Mouse (Mus musculus): ENCODE data around the gene Slc38a9. TPM values are rescaled to one million over a fixed set of nuclear protein-coding genes. Genes with fewer than 3 reads are reported as not detected.

Gene Slc38a9
- polyA plus RNA-seq, 1 experiment from 2014 or later, result 26.5 TPM

GRCm38 (mm10) chr13:112738005-112738404 is 77.5 kb downstream of the Slc38a9 start:
- H3K27ac ChIP-seq (ENCODE audit: low read depth, low read length), result no peak overlapping the region
- H3K9me3 ChIP-seq (ENCODE audit: control insufficient read depth, low read length), result no peaks in the 10 kb centered on the region
- no peak overlapping the region for H3K9ac ChIP-seq (replicated peaks; ENCODE audit: low read depth, low read length)
- 91% methylated on average over 16 of the region's 16 CpGs for WGBS
- no peaks in the 10 kb centered on the region for H3K27me3 ChIP-seq (ENCODE audit: control insufficient read depth, insufficient read depth, low read length)
- H3K4me2 ChIP-seq (ENCODE audit: low read depth, low read length), result no peak overlapping the region
- no peak for ATAC-seq (ENCODE audit: low read depth)
- no peak overlapping the region for H3K4me3 ChIP-seq (ENCODE audit: low read depth, low read length)
- H3K4me1 ChIP-seq (ENCODE audit: control insufficient read depth, insufficient read depth, low read length), result no peaks in the 10 kb centered on the region
- no peaks in the 10 kb centered on the region for H3K36me3 ChIP-seq (ENCODE audit: control insufficient read depth, insufficient read depth, low read length)

DNA sequence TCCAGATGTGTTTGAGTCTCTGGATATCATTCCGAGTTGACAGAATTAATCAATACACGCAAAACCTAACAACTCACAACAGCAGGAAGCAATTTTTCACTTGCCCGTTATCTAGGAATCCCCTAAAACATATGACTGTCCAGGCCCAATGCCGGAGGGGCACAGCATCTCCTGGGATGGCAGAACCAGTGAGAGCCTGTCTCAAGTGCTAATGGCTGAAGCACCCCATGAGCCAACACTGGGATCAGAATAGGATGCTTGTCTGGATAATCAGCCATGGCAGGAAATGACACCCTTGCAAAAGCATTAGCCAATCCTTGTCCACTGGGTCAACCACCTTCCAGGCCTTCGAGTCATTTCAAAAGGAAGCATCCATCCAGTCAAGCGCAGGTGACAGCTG is 79.5 kb downstream of the Slc38a9 start:
- H3K9ac ChIP-seq (replicated peaks; ENCODE audit: low read depth, low read length), result no peak overlapping the region
- WGBS, result 90% methylated on average over 6 of the region's 6 CpGs
- H3K9me3 ChIP-seq (ENCODE audit: control insufficient read depth, low read length), result no peaks in the 10 kb centered on the region
- no peaks in the 10 kb centered on the region for H3K4me1 ChIP-seq (ENCODE audit: control insufficient read depth, insufficient read depth, low read length)
- H3K27ac ChIP-seq (ENCODE audit: low read depth, low read length), result no peak overlapping the region
- H3K36me3 ChIP-seq (ENCODE audit: control insufficient read depth, insufficient read depth, low read length), result no peaks in the 10 kb centered on the region
- ATAC-seq (ENCODE audit: low read depth), result no peak
- H3K27me3 ChIP-seq (ENCODE audit: control insufficient read depth, insufficient read depth, low read length), result no peaks in the 10 kb centered on the region
- H3K4me2 ChIP-seq (ENCODE audit: low read depth, low read length), result no peak overlapping the region
- H3K4me3 ChIP-seq (ENCODE audit: low read depth, low read length), result no peak overlapping the region

GRCm38 (mm10) chr13:112742076-112742830 is 81.7 kb downstream of the Slc38a9 start:
- Histone ChIP-seq H3K36me3 (ENCODE audit: control insufficient read depth, insufficient read depth, low read length) (no peaks in the 10 kb centered on the region), H3K9ac (replicated peaks; ENCODE audit: low read depth, low read length) (no peak overlapping the region), H3K4me3 (ENCODE audit: low read depth, low read length) (no peak overlapping the region), H3K9me3 (ENCODE audit: control insufficient read depth, low read length) (no peaks in the 10 kb centered on the region), H3K4me1 (ENCODE audit: control insufficient read depth, insufficient read depth, low read length) (no peaks in the 10 kb centered on the region), H3K27me3 (ENCODE audit: control insufficient read depth, insufficient read depth, low read length) (no peaks in the 10 kb centered on the region), H3K4me2 (ENCODE audit: low read depth, low read length) (no peak overlapping the region), H3K27ac (ENCODE audit: low read depth, low read length) (no peak overlapping the region)
- no peak for ATAC-seq (ENCODE audit: low read depth)
- WGBS, result 68% methylated on average over 14 of the region's 14 CpGs

DNA sequence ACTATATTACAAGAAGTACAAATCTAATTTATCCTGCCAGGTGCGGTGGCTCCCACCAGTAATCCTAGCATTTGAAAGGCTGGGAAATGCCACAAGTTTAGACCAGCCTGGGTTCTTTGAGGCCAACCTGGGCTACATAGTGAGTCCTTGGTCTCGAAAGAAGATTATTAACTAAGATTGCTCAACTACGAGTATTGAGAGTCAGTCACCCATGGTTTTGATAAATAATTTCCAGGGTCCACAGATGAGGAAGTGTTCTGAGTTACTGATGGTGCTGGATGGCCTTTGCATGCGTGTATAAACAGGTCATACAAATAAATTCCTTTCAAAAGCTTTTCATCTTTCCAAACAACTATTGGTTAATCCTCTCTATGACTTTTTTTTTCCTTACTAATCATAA is 83.1 kb downstream of the Slc38a9 start:
- Histone ChIP-seq H3K9ac (replicated peaks; ENCODE audit: low read depth, low read length) (no peak overlapping the region), H3K4me1 (ENCODE audit: control insufficient read depth, insufficient read depth, low read length) (no peaks in the 10 kb centered on the region), H3K27me3 (ENCODE audit: control insufficient read depth, insufficient read depth, low read length) (no peaks in the 10 kb centered on the region), H3K4me3 (ENCODE audit: low read depth, low read length) (no peak overlapping the region), H3K4me2 (ENCODE audit: low read depth, low read length) (no peak overlapping the region), H3K36me3 (ENCODE audit: control insufficient read depth, insufficient read depth, low read length) (no peaks in the 10 kb centered on the region), H3K9me3 (ENCODE audit: control insufficient read depth, low read length) (no peaks in the 10 kb centered on the region), H3K27ac (ENCODE audit: low read depth, low read length) (no peak overlapping the region)
- 93% methylated on average over 4 of the region's 4 CpGs for WGBS
- no peak for ATAC-seq (ENCODE audit: low read depth)

DNA sequence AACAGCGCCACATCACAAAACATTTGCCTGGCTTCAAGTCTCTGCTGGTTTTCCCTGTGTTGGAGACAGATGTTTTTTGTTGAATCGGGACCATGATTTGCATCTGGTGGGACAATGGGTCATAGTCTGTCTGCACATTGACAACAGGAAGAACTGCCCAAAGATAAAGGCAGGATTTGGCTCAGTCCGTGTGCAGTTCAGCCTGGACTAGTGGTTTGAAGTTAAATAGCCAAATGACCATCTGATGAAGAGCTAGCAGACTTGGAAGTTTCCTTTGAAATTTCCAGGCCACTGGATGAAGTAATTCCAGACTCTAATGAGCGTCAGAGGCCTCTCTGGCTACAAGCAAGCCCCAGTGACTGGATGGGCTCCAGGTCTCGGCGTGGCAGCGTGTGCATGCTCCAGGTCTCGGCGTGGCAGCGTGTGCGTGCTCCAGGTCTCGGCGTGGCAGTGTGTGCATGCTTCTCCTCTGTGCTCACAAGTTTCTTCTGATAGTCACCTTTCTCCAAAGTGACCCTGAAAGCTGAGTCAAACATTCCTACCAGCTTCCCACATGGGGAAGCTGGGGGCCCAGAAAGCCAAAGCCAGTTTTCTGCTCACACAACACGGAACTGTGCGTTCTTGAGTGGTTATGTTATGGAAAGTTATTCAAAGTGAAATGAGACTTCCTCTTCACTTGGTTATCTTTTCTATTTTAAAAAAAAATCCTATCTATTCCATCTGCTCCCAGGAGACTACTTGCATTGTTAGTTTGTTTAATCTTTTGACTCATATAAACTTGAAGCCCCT is 83.7 kb downstream of the Slc38a9 start:
- H3K36me3 ChIP-seq (ENCODE audit: control insufficient read depth, insufficient read depth, low read length), result no peaks in the 10 kb centered on the region
- ATAC-seq (ENCODE audit: low read depth), result no peak
- no peak overlapping the region for H3K9ac ChIP-seq (replicated peaks; ENCODE audit: low read depth, low read length)
- WGBS, result 87% methylated on average over 15 of the region's 15 CpGs
- H3K4me3 ChIP-seq (ENCODE audit: low read depth, low read length), result no peak overlapping the region
- no peaks in the 10 kb centered on the region for H3K27me3 ChIP-seq (ENCODE audit: control insufficient read depth, insufficient read depth, low read length)
- no peaks in the 10 kb centered on the region for H3K4me1 ChIP-seq (ENCODE audit: control insufficient read depth, insufficient read depth, low read length)
- H3K4me2 ChIP-seq (ENCODE audit: low read depth, low read length), result no peak overlapping the region
- no peaks in the 10 kb centered on the region for H3K9me3 ChIP-seq (ENCODE audit: control insufficient read depth, low read length)
- no peak overlapping the region for H3K27ac ChIP-seq (ENCODE audit: low read depth, low read length)

DNA sequence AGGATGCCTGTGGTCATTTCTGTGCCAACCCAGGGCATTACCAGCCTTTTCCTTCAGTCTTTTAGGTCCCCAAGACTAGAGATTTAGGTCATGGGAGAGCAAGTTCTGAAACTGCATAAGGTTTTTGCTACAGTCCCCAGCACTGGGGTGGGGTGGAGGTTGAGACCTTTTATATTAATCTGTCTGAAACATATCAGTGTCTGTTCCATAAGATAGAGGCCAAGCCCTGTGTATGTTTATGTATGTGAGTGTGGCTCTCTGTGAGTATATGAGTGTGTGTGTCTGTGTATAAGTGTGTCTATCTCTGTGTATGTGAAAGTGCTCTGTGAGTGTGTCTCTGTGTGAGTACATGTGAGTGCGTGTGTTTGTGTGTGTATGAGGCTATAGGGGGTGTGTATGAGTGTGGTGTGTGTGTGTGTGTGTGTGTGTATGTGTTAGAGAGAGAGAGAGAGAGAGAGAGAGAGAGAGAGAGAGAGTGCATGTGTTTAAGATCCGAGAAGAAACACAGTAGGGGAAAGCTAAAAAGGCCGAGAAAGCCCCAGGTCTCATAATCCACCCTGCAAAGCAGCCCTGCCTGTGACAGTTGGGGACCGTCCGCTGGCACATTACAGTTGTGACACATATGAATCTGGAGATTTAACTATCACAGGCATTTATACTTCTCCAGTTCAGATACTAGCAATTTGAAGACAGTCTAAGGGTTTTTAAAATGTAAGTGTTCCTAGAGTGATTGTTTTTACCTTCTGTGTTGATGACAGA is 85.6 kb downstream of the Slc38a9 start:
- H3K9ac ChIP-seq (replicated peaks; ENCODE audit: low read depth, low read length), result no peak overlapping the region
- H3K9me3 ChIP-seq (ENCODE audit: control insufficient read depth, low read length), result no peaks in the 10 kb centered on the region
- 84% methylated on average over 5 of the region's 5 CpGs for WGBS
- no peaks in the 10 kb centered on the region for H3K27me3 ChIP-seq (ENCODE audit: control insufficient read depth, insufficient read depth, low read length)
- no peaks in the 10 kb centered on the region for H3K4me1 ChIP-seq (ENCODE audit: control insufficient read depth, insufficient read depth, low read length)
- H3K36me3 ChIP-seq (ENCODE audit: control insufficient read depth, insufficient read depth, low read length), result no peaks in the 10 kb centered on the region
- no peak overlapping the region for H3K4me2 ChIP-seq (ENCODE audit: low read depth, low read length)
- ATAC-seq (ENCODE audit: low read depth), result no peak
- no peak overlapping the region for H3K27ac ChIP-seq (ENCODE audit: low read depth, low read length)
- H3K4me3 ChIP-seq (ENCODE audit: low read depth, low read length), result no peak overlapping the region

DNA sequence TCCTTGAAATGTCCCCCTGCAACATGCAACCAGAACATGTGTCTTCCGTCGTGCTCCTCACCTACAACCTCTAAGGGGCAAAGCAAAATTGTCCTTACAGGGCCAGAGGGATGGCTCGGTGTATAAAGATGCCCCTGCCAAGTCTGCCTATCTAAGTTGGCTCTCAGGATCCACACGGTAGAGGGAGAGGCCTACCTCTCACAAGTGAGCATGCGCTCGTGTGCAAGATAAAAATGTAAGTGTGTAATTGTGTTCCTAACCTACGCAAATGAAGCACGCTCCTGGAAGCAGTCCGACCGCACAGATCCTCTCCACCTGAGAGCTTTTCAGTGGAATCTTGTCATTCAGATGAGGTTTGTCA is 86.1 kb downstream of the Slc38a9 start:
- H3K4me1 ChIP-seq (ENCODE audit: control insufficient read depth, insufficient read depth, low read length), result no peaks in the 10 kb centered on the region
- no peak overlapping the region for H3K4me2 ChIP-seq (ENCODE audit: low read depth, low read length)
- H3K27me3 ChIP-seq (ENCODE audit: control insufficient read depth, insufficient read depth, low read length), result no peaks in the 10 kb centered on the region
- no peaks in the 10 kb centered on the region for H3K9me3 ChIP-seq (ENCODE audit: control insufficient read depth, low read length)
- H3K4me3 ChIP-seq (ENCODE audit: low read depth, low read length), result no peak overlapping the region
- WGBS, result 87% methylated on average over 10 of the region's 10 CpGs
- no peak for ATAC-seq (ENCODE audit: low read depth)
- no peak overlapping the region for H3K27ac ChIP-seq (ENCODE audit: low read depth, low read length)
- no peaks in the 10 kb centered on the region for H3K36me3 ChIP-seq (ENCODE audit: control insufficient read depth, insufficient read depth, low read length)
- no peak overlapping the region for H3K9ac ChIP-seq (replicated peaks; ENCODE audit: low read depth, low read length)

GRCm38 (mm10) chr13:112747808-112748430 is 87.4 kb downstream of the Slc38a9 start:
- H3K4me3 ChIP-seq (ENCODE audit: low read depth, low read length), result no peak overlapping the region
- H3K9me3 ChIP-seq (ENCODE audit: control insufficient read depth, low read length), result no peaks in the 10 kb centered on the region
- no peaks in the 10 kb centered on the region for H3K27me3 ChIP-seq (ENCODE audit: control insufficient read depth, insufficient read depth, low read length)
- H3K9ac ChIP-seq (replicated peaks; ENCODE audit: low read depth, low read length), result no peak overlapping the region
- no peaks in the 10 kb centered on the region for H3K36me3 ChIP-seq (ENCODE audit: control insufficient read depth, insufficient read depth, low read length)
- H3K27ac ChIP-seq (ENCODE audit: low read depth, low read length), result no peak overlapping the region
- H3K4me2 ChIP-seq (ENCODE audit: low read depth, low read length), result no peak overlapping the region
- no peaks in the 10 kb centered on the region for H3K4me1 ChIP-seq (ENCODE audit: control insufficient read depth, insufficient read depth, low read length)
- WGBS, result 78% methylated on average over 6 of the region's 6 CpGs
- ATAC-seq (ENCODE audit: low read depth), result no peak
